Mouse (Mus musculus): ENCODE data around the gene Crx. TPM values are rescaled to one million over a fixed set of nuclear protein-coding genes. Genes with fewer than 3 reads are reported as not detected.

Gene Crx
- total RNA-seq, 2 experiments from 2014 or later, result not detected

- intact Hi-C loops (cut with DNase I), result no loop called here
- no peak for DNase-seq
These were observed 1.6 kb upstream of the Crx start for GRCm38 (mm10) chr7:15881388-15881787.

GRCm38 (mm10) chr7:15864104-15864503 is 15.7 kb downstream of the Crx start:
- DNase-seq, result no peak
- intact Hi-C loops (cut with DNase I), result no loop called here

- DNase-seq, result no peak
- intact Hi-C loops (cut with DNase I), result no loop called here
These were observed 20.1 kb downstream of the Crx start for GRCm38 (mm10) chr7:15859657-15860056.

- intact Hi-C loops (cut with DNase I), result no loop called here
- no peak for DNase-seq
These were observed 40.2 kb downstream of the Crx start, which contains the start of gene Obox6 for GRCm38 (mm10) chr7:15839578-15839977. Gene Obox6 (minus strand): TSS chr7:15839678.

Other genes starting within 250 kb of the Crx start
- not detected for gene Obox3, start 240.1 kb downstream of the Crx start, total RNA-seq (2021)
- gene Obox5, start 129.8 kb downstream of the Crx start, total RNA-seq (2021), result not detected
- not detected for gene Obox6, start 40.3 kb downstream of the Crx start, total RNA-seq (2021)
- not detected for gene Crxos, start 2.6 kb upstream of the Crx start, total RNA-seq (2021)
- 100 to 1,000 TPM; 169 to 178 TPM for gene Selenow, start 42.4 kb upstream of the Crx start, total RNA-seq (2021)
- gene Nop53, start 66.1 kb upstream of the Crx start, total RNA-seq (2021), result 100 to 1,000 TPM; 137 to 141 TPM
- gene Ehd2, start 87.6 kb upstream of the Crx start, total RNA-seq (2021), result 100 to 1,000 TPM in 1 of 2 experiments, 10 to 100 TPM in 1; 93.1 to 131 TPM
- 1 to 10 TPM; 8.1 to 8.2 TPM for gene Bicra, start 168.0 kb upstream of the Crx start, total RNA-seq (2021)
- gene Zfp541, start 181.8 kb upstream of the Crx start, total RNA-seq (2021), result not detected
- 10 to 100 TPM; 81.3 to 84.7 TPM for gene Napa, start 218.5 kb upstream of the Crx start, total RNA-seq (2021)
- gene Kptn, start 239.9 kb upstream of the Crx start, total RNA-seq (2021), result 10 to 100 TPM; 23.0 to 23.1 TPM
- gene Slc8a2, start 249.9 kb upstream of the Crx start, total RNA-seq (2021), result 1 to 10 TPM in 1 of 2 experiments, under 1 TPM in 1; 0.67 to 1.1 TPM

Measured in heart, postnatal 36 days (tissue).